Mouse (Mus musculus) heart, postnatal 0 days (tissue): ENCODE measurements at regions not wholly inside any gene's neighbourhood (a gene's known extent, or its start where the extent isn't known, plus 50 kb on each side); places are given as distances from the start of the nearest gene placed in this dataset.

Experiments
- CTCF ChIP-seq: IDR thresholded peaks from 2 replicates; pipeline ENCODE4 v1.5.1; 2016; ENCODE audit warnings: antibody characterized with exemption, control low read depth, low read depth
- EP300 ChIP-seq: IDR thresholded peaks from 2 replicates; pipeline ENCODE4 v1.6.1; 2016; ENCODE audit warnings: antibody characterized with exemption, low read depth

- no peak for TF ChIP-seq CTCF
- no peak for TF ChIP-seq EP300
Measured at GRCm38 (mm10) chr10:92097562-92097961, 624.7 kb downstream of the Nedd1 start.
